Mouse (Mus musculus) spleen, postnatal 36 days (tissue): ENCODE measurements around the gene Tmem38a.
A peak's percentile ranks its signal among the peaks of the same experiment; 100 is the strongest.

ENCODE experiments used
- DNase-seq, 2 experiments: peaks; one replicate each; pipeline ENCODE4 v3.0.0; 2022; ENCODE audit warnings: low spot score in 2 of 2, mixed read lengths in 1 of 2

The Tmem38a gene

DNA sequence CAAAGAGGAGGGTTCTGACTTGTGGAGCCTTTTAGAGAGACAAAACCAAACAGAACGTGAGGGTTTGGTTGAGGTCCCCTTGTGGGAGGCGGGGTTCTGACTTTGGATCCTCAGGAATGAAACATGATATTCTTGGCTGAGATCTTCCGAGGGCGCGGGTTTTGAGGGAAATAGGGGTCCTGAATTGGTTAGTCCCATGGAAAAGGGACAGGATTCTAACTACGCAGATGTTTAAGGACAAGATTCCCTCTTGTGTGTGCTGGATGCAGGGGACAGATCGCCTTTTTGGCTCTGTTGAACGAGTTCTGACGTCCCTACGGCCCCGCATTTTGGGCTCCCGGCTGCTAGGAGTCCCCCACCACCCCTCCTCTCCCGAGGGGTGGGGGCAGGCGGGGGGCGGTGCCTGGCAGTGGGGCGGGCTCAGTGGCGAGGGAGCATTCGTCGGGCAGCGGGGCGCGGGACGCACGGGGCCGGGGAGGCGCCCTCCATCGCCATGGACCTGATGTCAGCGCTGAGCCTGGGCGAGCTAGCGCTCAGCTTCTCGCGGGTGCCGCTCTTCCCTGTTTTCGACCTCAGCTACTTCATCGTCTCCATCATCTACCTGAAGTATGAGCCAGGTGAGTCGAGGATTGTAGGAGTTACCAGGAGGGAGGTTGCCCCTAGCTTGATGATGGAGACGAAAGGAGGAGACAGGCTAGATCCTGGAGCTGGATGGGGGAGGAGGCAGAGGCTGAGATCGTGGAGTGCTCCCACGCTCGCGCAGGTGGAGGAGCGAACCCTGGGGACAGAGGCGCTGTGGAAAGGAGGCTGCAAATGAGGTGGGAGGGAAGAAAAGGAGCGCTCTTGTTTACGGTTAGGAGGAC is at the start of gene Tmem38a:
Tmem38a (plus strand) TSS at position 445 of the 863 bp plus-strand sequence.
- DNase-seq, result peak; percentile 50 to 56

DNA sequence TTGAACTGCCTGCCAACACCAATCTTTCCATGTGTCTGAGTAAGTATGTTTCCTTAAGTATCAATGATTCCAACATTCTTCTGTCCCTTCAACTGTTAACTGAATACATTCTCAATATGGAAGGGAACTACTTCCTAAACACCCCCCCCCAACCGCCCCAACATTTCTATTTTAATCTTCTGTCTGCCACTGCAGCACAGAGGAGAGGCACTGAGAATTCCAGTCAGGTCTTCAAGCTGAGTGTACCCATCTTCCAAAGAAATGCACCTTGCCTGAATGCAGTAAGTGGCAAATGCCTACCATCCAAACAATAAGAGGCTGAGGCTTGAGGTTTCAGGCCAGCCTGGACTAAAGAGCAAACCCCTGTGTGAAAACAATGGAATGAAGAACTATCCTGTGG is 39.8 kb upstream of the Tmem38a start:
- no peak for DNase-seq

GRCm38 (mm10) chr8:72534888-72535287 is 37.0 kb upstream of the Tmem38a start:
- no peak for DNase-seq

- DNase-seq, result no peak
Measured at GRCm38 (mm10) chr8:72539234-72539633, 32.6 kb upstream of the Tmem38a start.

DNA sequence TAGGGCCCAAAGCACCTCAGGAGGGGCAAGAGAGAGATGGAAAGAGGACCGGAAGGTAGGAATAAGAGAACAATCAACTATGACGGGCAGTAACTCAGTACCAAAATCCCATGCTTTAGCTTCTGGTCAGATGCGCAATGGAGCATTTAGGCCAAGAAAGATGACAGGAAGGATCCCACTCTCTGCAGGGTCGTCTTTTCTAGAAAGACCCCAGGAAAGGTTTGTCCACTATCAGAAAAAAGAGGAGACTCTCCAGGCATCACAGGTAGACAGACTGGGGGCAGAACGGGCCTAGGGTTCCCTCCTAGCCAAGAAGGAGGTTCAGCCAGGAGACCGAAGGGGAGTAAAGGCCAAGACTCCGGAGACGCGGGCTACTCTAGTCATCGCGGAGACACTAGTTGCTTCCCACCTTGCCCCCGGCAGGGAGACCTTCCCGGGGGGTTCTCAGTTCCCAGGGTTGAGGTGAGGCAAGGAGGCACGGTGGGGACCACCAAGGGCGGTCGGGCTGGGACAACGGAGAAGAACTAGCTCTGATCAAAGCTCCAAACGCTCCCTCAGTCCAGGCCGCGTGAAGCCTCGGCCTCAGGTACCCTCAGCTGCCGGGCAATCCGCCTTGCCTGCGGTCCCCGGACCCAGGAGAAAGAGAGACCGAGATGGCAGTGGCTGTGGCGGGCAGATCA is 24.6 kb upstream of the Tmem38a start:
- peak in 1 of 2 experiments; percentile 6 for DNase-seq

DNA sequence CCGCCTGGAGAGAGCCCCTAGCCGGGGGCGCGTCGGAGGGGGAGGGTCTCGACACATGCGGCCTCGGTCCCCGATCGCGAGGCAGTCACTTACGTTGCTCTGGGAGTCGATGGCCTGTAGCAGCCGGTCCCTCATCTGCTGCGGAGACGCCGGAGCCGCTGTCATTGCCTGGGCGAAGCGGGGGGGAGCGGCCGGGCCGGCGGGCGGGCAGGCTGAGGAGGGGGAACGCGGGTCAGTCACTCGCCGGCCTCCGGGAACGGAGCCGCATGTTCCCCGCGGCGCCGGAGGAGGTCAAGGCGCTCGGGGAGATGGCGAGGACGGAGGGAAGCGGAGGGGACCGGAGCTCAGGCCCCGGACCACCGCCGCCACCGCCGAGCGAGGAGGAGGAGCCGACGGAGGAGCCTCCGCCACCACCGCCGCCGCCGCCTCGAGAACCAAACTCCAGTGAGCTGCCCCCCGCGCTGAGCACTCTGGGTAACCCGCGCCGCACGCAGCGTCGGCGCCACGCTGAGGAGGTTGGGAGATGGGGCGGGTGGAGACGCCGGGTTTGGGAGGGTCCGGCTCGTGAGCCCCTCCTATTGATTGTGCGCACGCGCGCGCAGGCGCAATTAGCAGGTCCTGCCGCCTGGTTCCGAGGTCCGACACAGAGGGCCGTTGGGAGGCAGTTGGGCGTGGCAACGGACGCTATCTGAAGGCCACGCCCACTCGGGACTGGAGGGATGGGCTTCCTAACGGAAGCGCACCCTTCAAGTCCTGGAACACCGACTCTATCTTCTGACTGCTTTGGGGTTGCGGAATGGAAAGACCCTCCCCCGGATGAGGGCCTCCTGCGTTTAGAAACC is 23.8 kb upstream of the Tmem38a start, which contains the start of gene Med26:
Med26 (minus strand) TSS at position 469 of the 842 bp plus-strand sequence.
- peak; percentile 99 for DNase-seq

GRCm38 (mm10) chr8:72548644-72549313 is 23.1 kb upstream of the Tmem38a start:
- peak in 1 of 2 experiments; percentile 37 for DNase-seq

DNA sequence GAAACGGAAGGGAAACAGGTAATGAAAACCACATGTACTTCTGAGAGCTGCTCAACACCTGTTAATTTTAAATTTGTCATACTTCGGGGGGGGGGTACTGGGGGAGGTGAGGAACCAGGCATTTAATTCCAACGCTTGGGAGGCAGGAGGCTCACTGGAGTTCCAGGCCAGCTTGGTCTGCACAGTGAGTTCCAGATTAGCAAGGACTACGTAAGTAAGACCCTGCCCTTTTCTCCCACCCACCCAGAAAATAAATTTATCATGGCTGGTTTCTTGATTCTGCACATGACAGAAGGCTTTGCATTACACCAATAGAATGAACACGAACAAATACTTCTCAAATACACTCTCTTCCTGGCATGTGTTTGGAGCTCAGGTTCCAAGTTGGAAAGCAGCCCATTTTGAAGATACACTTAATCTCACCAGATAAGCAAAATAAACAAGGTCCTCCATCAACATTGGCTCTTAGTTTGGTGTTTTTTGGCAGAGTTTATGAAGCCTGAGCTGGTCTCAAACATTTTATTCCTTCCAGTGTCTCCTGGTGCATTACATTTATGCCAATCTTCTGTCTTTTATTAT is 22.5 kb upstream of the Tmem38a start:
- no peak for DNase-seq

DNA sequence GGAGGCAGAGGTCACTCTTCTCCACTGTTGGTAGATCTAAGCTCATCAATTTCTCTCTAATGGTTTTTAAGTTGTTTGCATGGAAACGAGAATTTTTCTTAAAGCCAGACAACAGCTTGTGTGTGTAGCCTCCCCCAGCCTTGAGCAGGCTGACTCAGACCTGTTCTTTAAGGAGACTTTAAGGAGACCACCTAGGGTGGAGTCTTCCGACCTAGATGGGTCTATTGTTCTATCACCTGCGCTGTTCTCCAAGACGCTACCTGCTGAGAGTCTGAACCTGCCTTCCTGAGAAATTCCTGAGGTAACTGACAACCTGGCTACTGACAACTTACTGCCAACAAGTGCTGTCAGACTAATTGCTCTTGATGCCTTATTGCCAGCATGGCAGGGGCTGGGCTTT is 16.1 kb upstream of the Tmem38a start:
- DNase-seq, result no peak

DNA sequence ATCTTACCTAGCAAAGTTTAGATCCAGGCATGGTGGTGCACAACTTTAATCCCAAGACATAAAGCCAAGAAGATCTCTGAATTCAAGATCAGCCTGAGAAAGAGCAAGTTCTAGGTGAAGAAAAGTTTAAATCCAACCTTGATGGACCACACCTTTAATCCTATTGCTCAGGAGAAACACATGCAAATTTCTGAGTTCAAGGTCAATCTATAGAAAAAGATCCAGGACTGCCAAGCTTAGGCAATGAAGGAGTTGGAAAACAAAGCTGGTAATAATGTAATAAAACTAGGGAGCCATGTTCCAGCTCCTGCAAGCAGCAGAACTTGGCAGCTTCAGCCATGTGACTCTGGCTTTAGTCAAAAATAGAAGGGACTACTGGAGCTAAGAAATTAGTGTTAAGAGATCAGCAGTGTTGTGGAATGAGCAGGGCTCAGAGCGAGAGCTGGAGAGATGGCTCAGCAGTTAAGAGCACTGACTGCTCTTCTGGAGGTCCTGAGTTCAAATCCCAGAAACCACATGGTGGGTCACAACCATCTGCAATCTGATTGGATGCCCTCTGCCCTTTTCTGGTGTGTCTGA is 10.7 kb upstream of the Tmem38a start:
- no peak for DNase-seq

GRCm38 (mm10) chr8:72565970-72566369 is 5.9 kb upstream of the Tmem38a start:
- no peak for DNase-seq

DNA sequence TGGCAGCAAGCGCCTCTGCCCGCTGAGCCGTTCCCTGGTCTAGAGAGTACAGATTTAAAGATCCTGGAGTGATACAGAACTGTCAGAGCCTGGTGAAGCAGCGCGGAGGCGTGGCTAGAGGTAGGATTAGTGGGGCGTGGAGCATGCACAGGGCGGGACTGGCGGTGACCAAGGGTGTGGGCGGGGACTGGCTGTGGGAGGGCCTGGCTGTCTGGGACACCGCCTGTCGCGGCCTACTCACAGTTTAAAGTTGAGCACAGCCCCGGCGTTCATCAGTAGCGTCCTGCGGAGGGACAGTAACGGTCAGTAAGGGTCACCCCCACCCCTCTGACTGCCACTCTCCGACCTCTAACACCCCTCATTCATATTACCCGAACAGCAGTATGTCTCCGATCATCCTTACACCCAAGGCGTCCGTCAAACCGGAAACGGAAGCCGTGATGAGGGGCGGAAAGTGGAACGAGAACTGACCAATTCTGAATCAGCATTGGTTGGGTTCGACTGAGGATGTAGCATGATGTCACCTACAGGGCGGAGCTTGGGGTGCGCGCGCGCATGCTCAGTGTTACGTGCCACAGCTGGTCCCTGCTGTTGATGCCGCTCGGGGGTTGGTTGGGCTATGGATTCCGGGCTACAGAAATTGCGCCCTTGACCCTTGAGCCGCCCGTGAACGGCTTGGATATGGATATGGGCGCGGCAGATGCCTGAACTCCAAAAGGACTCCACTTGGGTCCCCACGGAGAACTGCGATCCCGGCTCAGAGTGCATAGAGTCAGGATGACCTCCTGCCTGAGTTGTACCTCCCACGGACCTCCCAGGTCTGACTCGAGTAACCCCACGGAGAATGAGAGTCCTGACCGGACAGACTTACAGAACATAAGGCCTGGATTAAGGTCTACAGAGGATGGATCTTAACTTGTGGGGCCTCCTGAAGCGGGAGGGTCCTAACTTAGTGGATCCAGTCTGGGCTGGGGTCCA is 933 bp upstream of the Tmem38a start, which contains the start of gene Smim7:
Smim7 (minus strand) TSS at position 456 of the 978 bp plus-strand sequence.
- peak; percentile 97 to 98 for DNase-seq

- DNase-seq, result no peak
Measured at GRCm38 (mm10) chr8:72572507-72572906, 652 bp downstream of the Tmem38a start.

DNA sequence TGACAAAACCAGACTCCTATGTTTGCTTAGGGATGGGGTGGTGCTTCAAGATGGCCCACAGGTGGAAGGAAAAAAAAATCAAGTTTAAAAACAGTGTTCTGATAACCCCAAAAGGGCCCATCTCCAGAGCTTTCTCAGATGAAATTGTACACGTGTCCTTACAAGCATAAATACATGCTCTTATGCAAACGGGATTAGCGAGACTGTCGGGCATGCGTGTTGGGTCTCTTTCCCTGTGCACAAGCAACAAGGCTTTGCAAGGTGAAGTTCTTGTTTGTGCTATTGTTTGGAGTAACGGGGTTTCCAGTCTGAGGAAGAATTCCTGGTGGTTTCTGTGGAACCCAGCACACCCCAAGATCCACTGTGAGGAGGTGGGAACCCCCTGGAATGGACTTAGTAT is 1.6 kb downstream of the Tmem38a start:
- DNase-seq, result no peak

GRCm38 (mm10) chr8:72575915-72576314 is 4.1 kb downstream of the Tmem38a start:
- no peak for DNase-seq

DNA sequence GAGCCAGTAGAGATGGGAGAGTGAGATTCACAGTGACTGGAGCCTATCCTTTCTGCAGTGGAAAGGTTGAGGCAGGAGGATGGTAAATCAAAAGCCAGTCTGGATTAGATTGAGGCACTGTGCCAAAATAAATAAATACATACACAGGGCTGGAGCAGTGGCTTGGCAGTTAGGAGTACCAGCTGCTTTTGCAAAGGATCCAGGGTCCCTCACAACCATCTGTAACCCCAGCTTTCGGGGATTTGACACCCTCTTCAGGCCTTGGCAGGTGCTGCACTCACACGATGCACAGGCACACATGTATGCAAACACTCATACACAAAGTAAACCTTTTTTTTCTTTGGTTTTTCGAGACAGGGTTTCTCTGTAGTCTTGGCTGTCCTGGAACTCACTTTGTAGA is 5.4 kb downstream of the Tmem38a start:
- no peak for DNase-seq

- DNase-seq, result no peak
Measured at GRCm38 (mm10) chr8:72577941-72578340, 6.1 kb downstream of the Tmem38a start.

- no peak for DNase-seq
Measured at GRCm38 (mm10) chr8:72579374-72579773, 7.5 kb downstream of the Tmem38a start.

- peak; percentile 59 to 67 for DNase-seq
Measured at GRCm38 (mm10) chr8:72583056-72583771, 11.4 kb downstream of the Tmem38a start.
